Mouse (Mus musculus): ENCODE measurements around the gene Gas2l2.

The Gas2l2 gene

GRCm38 (mm10) chr11:83429355-83429754 lies at the start of gene Gas2l2:
Gene Gas2l2 (minus strand): TSS chr11:83429455.
- DNase-seq (ENCODE audit: low read depth, low spot score), result no peak

- peak; percentile 26 for DNase-seq (ENCODE audit: low read depth, low spot score)
These were observed 44.2 kb upstream of the Gas2l2 start for GRCm38 (mm10) chr11:83473235-83474016.

GRCm38 (mm10) chr11:83472324-83473234 lies 43.3 kb upstream of the Gas2l2 start, which contains the start of gene Taf15:
Gene Taf15 (plus strand): TSS chr11:83473086.
- DNase-seq (ENCODE audit: low read depth, low spot score), result peak; percentile 100

- DNase-seq (ENCODE audit: low read depth, low spot score), result no peak
These were observed 42.5 kb upstream of the Gas2l2 start for GRCm38 (mm10) chr11:83471766-83472165.

- peak; percentile 80 for DNase-seq (ENCODE audit: low read depth, low spot score)
These were observed 39.5 kb upstream of the Gas2l2 start for GRCm38 (mm10) chr11:83468765-83469164.

GRCm38 (mm10) chr11:83467120-83467652 lies 37.9 kb upstream of the Gas2l2 start:
- peak; percentile 68 for DNase-seq (ENCODE audit: low read depth, low spot score)

DNA sequence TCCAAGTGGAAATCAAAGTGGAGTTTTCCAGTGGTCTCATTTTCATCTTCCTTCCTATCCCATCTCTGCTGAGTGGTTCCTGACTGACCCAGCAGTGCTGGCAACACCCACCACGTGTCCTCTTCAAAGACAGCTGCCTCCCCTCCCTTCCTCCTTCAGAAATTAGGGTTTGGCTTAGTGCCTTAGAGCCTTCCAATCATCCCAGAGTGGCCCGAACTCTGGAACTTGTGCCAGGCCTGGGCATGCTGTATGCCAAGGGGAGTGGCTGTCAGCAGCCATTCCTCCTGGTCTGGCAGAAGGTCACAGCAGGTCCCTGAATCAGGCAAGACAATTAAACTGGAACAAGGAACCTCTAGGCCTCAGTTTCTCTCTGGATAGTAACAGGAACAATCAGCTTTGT lies 36.7 kb upstream of the Gas2l2 start:
- peak; percentile 94 for DNase-seq (ENCODE audit: low read depth, low spot score)

DNA sequence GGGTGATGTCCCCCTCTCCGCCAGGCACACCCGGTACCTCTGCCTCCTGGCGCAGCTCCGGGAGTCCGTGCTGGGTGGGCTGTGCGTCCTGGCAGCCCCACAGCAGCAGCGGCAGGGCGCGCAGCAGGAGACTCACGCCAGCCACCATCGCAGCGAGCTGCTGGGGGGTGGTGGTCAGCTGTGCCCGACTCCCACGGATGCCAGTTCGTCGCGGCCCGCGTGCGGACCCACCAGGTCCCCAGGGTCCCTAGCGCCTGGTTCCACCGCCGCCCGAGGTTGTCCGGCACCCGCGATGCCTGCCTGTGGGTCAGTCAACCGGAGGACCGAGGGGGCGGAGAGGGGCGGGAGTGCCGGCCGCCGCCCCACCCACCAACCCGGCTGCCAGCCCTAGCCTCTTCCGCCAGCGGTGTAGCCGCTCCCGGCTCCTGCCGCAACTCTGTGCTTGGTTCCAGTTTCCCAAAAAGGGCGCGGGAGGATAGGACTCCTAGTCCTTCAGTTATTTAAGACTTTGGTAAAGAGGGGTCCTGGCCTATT lies 33.5 kb upstream of the Gas2l2 start, which contains the start of gene Mmp28:
Gene Mmp28 (minus strand): TSS at position 361 of the 534 bp plus-strand sequence.
- DNase-seq (ENCODE audit: low read depth, low spot score), result peak; percentile 13

GRCm38 (mm10) chr11:83461462-83462027 lies 32.3 kb upstream of the Gas2l2 start:
- no peak for DNase-seq (ENCODE audit: low read depth, low spot score)

DNA sequence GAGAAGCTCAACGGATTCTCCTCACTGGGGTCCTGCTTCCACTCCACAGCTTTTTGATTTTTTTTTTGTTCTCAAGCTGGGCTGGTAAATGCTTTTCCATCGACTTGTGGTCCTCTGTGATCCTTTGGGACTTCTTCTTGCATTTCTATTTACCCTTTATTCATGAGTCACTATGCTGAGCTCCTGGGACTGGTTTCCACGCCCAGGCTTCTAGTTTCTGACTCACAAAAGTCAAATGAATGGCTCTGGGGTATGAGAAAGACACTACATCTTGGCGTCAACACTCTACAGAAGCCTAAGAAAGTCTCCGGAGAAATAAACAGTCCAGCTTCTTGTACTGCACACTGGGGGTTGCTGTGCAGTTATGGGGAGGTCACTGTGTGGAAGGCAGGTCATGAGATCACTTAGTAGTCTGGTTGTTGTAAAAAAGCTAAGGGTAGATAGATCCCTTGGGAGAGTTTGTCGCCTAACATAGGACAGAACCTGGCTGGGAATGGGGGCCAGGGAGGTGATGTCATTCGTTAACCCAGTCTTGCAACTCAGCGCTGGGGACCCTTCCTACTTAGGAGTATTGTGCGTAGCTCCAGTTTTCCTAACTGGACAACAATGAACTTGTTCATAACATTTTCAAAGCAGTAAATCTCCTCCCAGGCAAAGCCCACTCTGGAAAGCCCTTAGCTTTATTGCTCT lies 28.8 kb upstream of the Gas2l2 start:
- DNase-seq (ENCODE audit: low read depth, low spot score), result peak; percentile 16

- DNase-seq (ENCODE audit: low read depth, low spot score), result no peak
These were observed 28.0 kb upstream of the Gas2l2 start for GRCm38 (mm10) chr11:83457257-83457656.

GRCm38 (mm10) chr11:83455608-83456007 lies 26.4 kb upstream of the Gas2l2 start:
- no peak for DNase-seq (ENCODE audit: low read depth, low spot score)

- no peak for DNase-seq (ENCODE audit: low read depth, low spot score)
These were observed 25.3 kb upstream of the Gas2l2 start for GRCm38 (mm10) chr11:83454548-83454947.

DNA sequence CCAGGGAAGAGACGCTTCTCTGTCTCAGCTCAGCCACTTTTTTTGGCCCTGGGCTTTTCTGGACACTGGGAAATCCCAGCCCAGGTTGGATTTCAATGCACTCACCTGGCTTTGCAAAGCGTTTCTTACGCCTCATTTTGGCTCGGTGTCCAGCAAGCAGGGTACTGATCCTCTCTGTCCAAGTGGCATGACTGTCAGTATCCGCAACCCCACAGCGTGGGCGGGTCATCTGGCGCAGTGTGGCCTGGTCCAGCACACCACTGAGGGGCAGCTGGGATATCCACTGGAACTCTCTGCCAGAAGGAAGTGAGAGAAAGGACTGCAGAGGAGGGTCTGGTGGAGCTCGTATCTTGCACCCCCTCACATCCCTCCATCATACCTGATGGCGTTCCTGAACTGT lies 22.0 kb upstream of the Gas2l2 start:
- no peak for DNase-seq (ENCODE audit: low read depth, low spot score)

GRCm38 (mm10) chr11:83450550-83450949 lies 21.3 kb upstream of the Gas2l2 start:
- DNase-seq (ENCODE audit: low read depth, low spot score), result no peak

DNA sequence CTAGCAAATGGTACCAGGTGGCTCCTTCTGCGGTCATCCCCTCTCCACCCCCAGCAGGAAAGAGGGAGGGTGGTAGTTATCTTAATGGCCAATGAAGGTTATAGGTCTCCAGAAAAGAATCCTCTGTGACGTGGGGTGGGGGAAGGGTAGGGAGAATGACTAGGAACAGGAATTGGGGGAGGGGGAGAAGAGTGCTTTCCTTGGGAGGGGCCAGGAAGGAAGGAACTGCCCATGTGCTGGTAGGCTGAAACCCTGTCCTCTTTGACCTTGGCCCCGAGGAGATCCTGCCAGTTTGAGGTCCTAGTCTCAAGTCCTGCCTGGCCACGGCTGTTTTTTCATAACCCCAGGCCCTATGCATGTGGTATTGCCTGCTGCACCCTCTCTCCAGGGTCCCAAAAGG lies 20.0 kb upstream of the Gas2l2 start:
- no peak for DNase-seq (ENCODE audit: low read depth, low spot score)

- no peak for DNase-seq (ENCODE audit: low read depth, low spot score)
These were observed 19.6 kb upstream of the Gas2l2 start for GRCm38 (mm10) chr11:83448927-83449236.

DNA sequence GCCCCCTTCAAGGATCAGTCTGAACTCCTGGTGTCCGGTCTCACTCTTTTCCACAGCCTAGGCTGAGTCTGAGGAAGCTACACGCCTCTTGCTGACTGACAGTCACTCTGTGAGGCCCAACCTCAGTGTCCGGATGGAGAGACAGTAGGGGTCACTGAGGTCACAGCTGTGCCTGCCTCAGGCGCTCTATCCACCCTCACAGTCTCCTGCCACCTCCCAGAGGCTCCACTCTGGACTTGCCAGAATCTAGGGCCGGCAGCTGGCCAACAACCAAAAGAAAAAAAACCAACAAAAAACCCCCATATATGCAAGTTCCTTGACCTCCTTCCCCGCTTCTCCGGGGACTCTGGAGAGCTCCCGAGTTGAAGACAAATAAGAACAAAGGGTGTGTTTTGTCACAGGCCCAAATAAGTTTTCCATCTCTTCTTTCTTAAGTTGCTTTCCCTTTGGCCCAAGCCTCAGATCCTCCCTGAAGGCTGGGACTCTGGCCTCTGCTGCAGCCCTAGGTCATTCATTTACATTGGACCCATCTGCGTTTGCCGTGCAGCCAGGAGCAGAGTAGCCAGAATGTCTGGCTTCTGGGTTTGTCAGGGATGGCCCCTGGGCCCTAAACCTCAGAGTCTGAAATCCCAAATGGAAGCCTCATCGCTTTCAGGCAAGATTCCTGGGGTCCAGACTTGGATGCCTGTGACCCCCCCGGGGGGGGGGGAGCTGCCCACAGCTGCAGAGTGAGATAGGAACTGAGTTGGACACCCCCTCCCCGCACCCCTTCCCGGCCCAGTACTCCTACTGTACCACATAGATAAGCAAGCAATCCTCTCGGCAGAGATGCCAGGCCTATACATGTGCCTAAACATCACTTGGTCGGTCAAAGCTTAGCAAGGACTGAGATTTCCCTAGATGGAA lies 19.0 kb upstream of the Gas2l2 start:
- no peak for DNase-seq (ENCODE audit: low read depth, low spot score)

- no peak for DNase-seq (ENCODE audit: low read depth, low spot score)
These were observed 18.4 kb upstream of the Gas2l2 start for GRCm38 (mm10) chr11:83447612-83448011.

DNA sequence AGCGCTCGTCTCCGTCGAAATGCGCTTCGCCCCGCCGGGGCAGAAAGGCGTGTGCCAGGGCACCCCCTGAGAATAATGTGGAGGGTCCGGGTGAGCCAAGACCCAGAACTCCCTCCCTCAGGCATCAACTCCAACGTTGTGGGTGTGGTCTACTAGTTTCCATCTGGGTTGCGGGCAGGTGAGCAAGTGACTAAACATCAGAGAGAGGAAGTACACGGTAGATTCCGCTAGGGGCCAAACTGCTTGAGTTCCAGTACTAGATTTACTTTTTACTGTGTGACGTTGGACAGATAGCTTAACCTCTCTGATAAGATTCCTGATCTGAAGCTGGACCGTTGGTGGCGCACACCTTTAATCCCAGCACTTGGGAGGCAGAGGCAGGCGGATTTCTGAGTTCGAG lies 15.7 kb upstream of the Gas2l2 start:
- DNase-seq (ENCODE audit: low read depth, low spot score), result no peak

All from brain, adult 2 months (tissue).